Mouse (Mus musculus) olfactory bulb, adult 2 months (tissue): ENCODE results near the gene Rnf220. TPM values are rescaled to one million over a fixed set of nuclear protein-coding genes. Genes with fewer than 3 reads are reported as not detected.

ENCODE experiments used
- H3K27ac ChIP-seq: fragments of 200-500 bp; 2 replicates; pipeline ENCODE4 v1.5.1; 2012; ENCODE audit warnings: low read depth, low read length; ENCODE audit not compliant: insufficient read depth
- H3K4me1 ChIP-seq: fragments of 200-500 bp; 2 replicates; pipeline ENCODE4 v1.6.1; 2012; ENCODE audit warnings: low read length; ENCODE audit not compliant: control insufficient read depth, insufficient read depth
- H3K4me3 ChIP-seq: fragments of 200-500 bp; 2 replicates; pipeline ENCODE4 v1.5.1; 2012; ENCODE audit warnings: mild to moderate bottlenecking, low read depth, low read length, moderate library complexity; ENCODE audit not compliant: insufficient read depth
- CTCF ChIP-seq: fragments of 200-500 bp; IDR thresholded peaks from 2 replicates; pipeline ENCODE4 v1.5.1; 2012; ENCODE audit warnings: low read depth, mild to moderate bottlenecking, low read length, moderate library complexity; ENCODE audit not compliant: insufficient read depth
- POLR2A ChIP-seq: fragments of 200-500 bp; IDR thresholded peaks from 2 replicates; pipeline ENCODE4 v1.6.1; 2012; ENCODE audit warnings: mild to moderate bottlenecking, low read depth, low read length, moderate library complexity; ENCODE audit not compliant: insufficient read depth
- WGBS: fragments of 180-500 bp; shearing (Covaris S2); methylation state at CpG from one replicate; pipeline ENCODE4 v1.1.7; 2018; 5-methylcytosine and 5-hydroxymethylcytosine counted together
- polyA plus RNA-seq: library from polyadenylated mRNA; stranded (reverse); fragments of >200 nt; gene quantifications from 2 replicates; pipeline ENCODE4 v1.2.4, GENCODE M21; 2012; ENCODE audit warnings: low replicate concordance; ENCODE audit not compliant: missing spikeins, insufficient read depth, insufficient read length

The Rnf220 gene
- not detected in 2 replicates for polyA plus RNA-seq

- Histone ChIP-seq H3K27ac (no peak within 1 kb of the TSS), H3K4me3 (peak within 1 kb of the TSS; percentile 30), H3K4me1 (peaks cover 29% of the 10 kb centered on the region)
- TF ChIP-seq CTCF (no peak), POLR2A (no peak)
- WGBS: 2% methylated on average over 42 of the region's 42 CpGs
Measured at GRCm38 (mm10) chr4:117496482-117497165, at the start of gene Rnf220. TSS of gene Rnf220 (minus strand) at chr4:117497052.

- TF ChIP-seq CTCF (no peak), POLR2A (no peak)
- H3K27ac ChIP-seq: no peak overlapping the region
- WGBS: 96% methylated on average over 6 of the region's 6 CpGs
- H3K4me1 ChIP-seq: peaks cover 8% of the 10 kb centered on the region
- H3K4me3 ChIP-seq: no peak overlapping the region
Measured at GRCm38 (mm10) chr4:117546616-117547015, 49.8 kb upstream of the Rnf220 start.

GRCm38 (mm10) chr4:117545448-117545847, 48.6 kb upstream of the Rnf220 start:
- no peak for TF ChIP-seq CTCF
- no peak for TF ChIP-seq POLR2A
- Histone ChIP-seq H3K4me3 (no peak overlapping the region), H3K27ac (no peak overlapping the region), H3K4me1 (peaks cover 2% of the 10 kb centered on the region; the same call in 1 of the 2 replicates)
- 92% methylated on average over 3 of the region's 3 CpGs for WGBS

GRCm38 (mm10) chr4:117540571-117540970, 43.7 kb upstream of the Rnf220 start:
- no peak for TF ChIP-seq POLR2A
- no peak for TF ChIP-seq CTCF
- Histone ChIP-seq H3K4me1 (no peaks in the 10 kb centered on the region), H3K4me3 (no peak overlapping the region), H3K27ac (no peak overlapping the region)
- WGBS: 89% methylated on average over 5 of the region's 5 CpGs

GRCm38 (mm10) chr4:117539329-117539980, 42.6 kb upstream of the Rnf220 start:
- 87% methylated on average over 8 of the region's 8 CpGs for WGBS
- H3K4me1 ChIP-seq: no peaks in the 10 kb centered on the region
- TF ChIP-seq CTCF: no peak
- TF ChIP-seq POLR2A: no peak

GRCm38 (mm10) chr4:117537002-117537401, 40.1 kb upstream of the Rnf220 start:
- Histone ChIP-seq H3K27ac (no peak overlapping the region), H3K4me1 (no peaks in the 10 kb centered on the region), H3K4me3 (no peak overlapping the region)
- TF ChIP-seq POLR2A: no peak
- 85% methylated on average over 7 of the region's 7 CpGs for WGBS

More at GRCm38 (mm10) chr4:117539329-117539980, 42.6 kb upstream of the Rnf220 start:
- Histone ChIP-seq H3K4me3 (no peak overlapping the region), H3K27ac (no peak overlapping the region)

- no peak overlapping the region for H3K27ac ChIP-seq
- WGBS: 71% methylated on average over 9 of the region's 9 CpGs
Measured at GRCm38 (mm10) chr4:117535496-117536200, 38.8 kb upstream of the Rnf220 start.

GRCm38 (mm10) chr4:117529843-117530242, 33.0 kb upstream of the Rnf220 start:
- TF ChIP-seq CTCF (no peak), POLR2A (no peak)
- Histone ChIP-seq H3K4me1 (no peaks in the 10 kb centered on the region), H3K4me3 (no peak overlapping the region), H3K27ac (no peak overlapping the region)
- 80% methylated on average over 4 of the region's 4 CpGs for WGBS

More at GRCm38 (mm10) chr4:117535496-117536200, 38.8 kb upstream of the Rnf220 start:
- H3K4me3 ChIP-seq: no peak overlapping the region
- H3K4me1 ChIP-seq: no peaks in the 10 kb centered on the region
- TF ChIP-seq CTCF (no peak), POLR2A (no peak)

GRCm38 (mm10) chr4:117527952-117528351, 31.1 kb upstream of the Rnf220 start:
- Histone ChIP-seq H3K4me3 (no peak overlapping the region), H3K27ac (no peak overlapping the region), H3K4me1 (no peaks in the 10 kb centered on the region)
- TF ChIP-seq POLR2A (no peak), CTCF (peak; percentile 32; the same call in 1 of the 2 replicates)
- 67% methylated on average over 1 of the region's 1 CpGs for WGBS
